Mouse (Mus musculus) megakaryocyte, embryonic 14.5 days (primary cell): ENCODE data around the gene Tfap2c.

Experiments
- FLI1 ChIP-seq: IDR thresholded peaks from 2 replicates; pipeline ENCODE4 v1.6.1; 2012; ENCODE audit warnings: low read length, inconsistent platforms, mixed read lengths
- GATA1 ChIP-seq: IDR thresholded peaks from 3 replicates; pipeline ENCODE4 v1.6.1; 2012; ENCODE audit warnings: mixed read lengths, low read length, inconsistent platforms, borderline replicate concordance

GRCm38 (mm10) chr2:172510056-172510712 lies 39.2 kb upstream of the Tfap2c start:
- TF ChIP-seq GATA1 (no peak), FLI1 (no peak)
